Mouse (Mus musculus) lung, postnatal 0 days (tissue): Measurements from ENCODE around the gene AU021092.

Experiments
- CTCF ChIP-seq: IDR thresholded peaks from 2 replicates; pipeline ENCODE4 v1.5.1; 2016; ENCODE audit warnings: antibody characterized with exemption, mild to moderate bottlenecking
- EP300 ChIP-seq: IDR thresholded peaks from 2 replicates; pipeline ENCODE4 v1.6.1; 2016; ENCODE audit warnings: antibody characterized with exemption, mild to moderate bottlenecking, control low read depth

- TF ChIP-seq CTCF (no peak), EP300 (no peak)
Observed at GRCm38 (mm10) chr16:5184101-5184500, 38.0 kb downstream of the AU021092 start.
